ENCODE assay signal across 8 mouse cellular contexts in the genomic region with DNA sequence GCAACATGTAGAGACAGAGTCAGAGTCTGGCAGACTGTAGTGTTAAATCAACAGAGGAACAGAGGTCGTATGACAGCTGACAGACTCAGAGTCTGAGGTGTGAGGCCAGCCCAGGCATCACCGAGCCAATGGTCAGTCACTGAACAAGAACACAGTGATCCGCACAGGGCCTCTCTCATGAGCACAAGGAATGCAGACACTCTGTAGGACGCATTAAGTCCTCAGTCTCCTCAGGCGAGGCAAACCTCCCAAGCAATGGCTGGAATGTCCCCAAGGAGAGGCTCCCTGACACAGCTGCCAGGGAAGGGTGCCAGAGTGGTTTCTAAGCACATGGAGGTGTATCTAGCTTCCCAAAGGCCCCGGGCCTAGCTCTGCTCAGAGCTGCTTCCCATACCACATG.
DNase-seq lines count a peak whose midpoint lies in the region; ATAC-seq and TF ChIP-seq lines count a peak whose summit lies in the region.
"Had no signal": no experiment of that assay in that cellular context is flagged by ENCODE, and none has a peak within 500 bp of the region (broad histone marks: within the 10 kb centered on the region; RNA-seq: fewer than 3 reads in every experiment).

No protein-coding gene starts in this region.

- no peak overlapping the region for H3K27ac ChIP-seq in heart, postnatal 0 days (ENCODE audit: low read depth)
- peak overlapping the region; percentile 43 for H3K27ac ChIP-seq in limb, embryonic 15.5 days
- H3K27ac ChIP-seq: embryonic facial prominence, embryonic 13.5 days had no signal

- no peak for TF ChIP-seq EP300 in heart, postnatal 0 days (IDR thresholded peaks at IDR 0.05; ENCODE audit: low read depth)

- peak; percentile 62 for ATAC-seq in heart, postnatal 0 days (ENCODE audit: insufficient read depth, low read depth)
- no peak for ATAC-seq in limb, embryonic 15.5 days (ENCODE audit: insufficient number of reproducible peaks, low FRiP score, low TSS enrichment, low read depth)
- ATAC-seq in megakaryocyte-erythroid progenitor cell, adult 5-6 weeks (replicated peaks; ENCODE audit: low FRiP score, low TSS enrichment, poor library complexity, severe bottlenecking) = no peak

- peak; percentile 95 for DNase-seq in Muller cell, postnatal 12 days (ENCODE audit: inconsistent ontology term)
- DNase-seq in adipocyte (ENCODE audit: low spot score) = peak; percentile 56
- DNase-seq in heart, postnatal 0 days (ENCODE audit: low spot score) = peak; percentile 23
- no peak for DNase-seq in spleen, postnatal 14 days (ENCODE audit: low spot score in 2 of 2)
- no peak for DNase-seq in embryo, embryonic 10 days (ENCODE audit: low spot score)

- WGBS in heart, postnatal 0 days = 19% methylated on average over 6 of the region's 6 CpGs
- WGBS in limb, embryonic 15.5 days = 41% methylated on average over 6 of the region's 6 CpGs

- H3K4me3 ChIP-seq in heart, postnatal 0 days (ENCODE audit: low read depth, low read length) = no peak overlapping the region
- no peak overlapping the region for H3K4me3 ChIP-seq in limb, embryonic 15.5 days
- H3K4me3 ChIP-seq: embryonic facial prominence, embryonic 13.5 days had no signal

- H3K9me3 ChIP-seq in heart, postnatal 0 days (replicated peaks; ENCODE audit: control insufficient read depth, low read length) = no peaks in the 10 kb centered on the region
- no peaks in the 10 kb centered on the region for H3K9me3 ChIP-seq in limb, embryonic 15.5 days
- H3K9me3 ChIP-seq: embryonic facial prominence, embryonic 13.5 days had no signal

- H3K4me2 ChIP-seq in heart, postnatal 0 days (ENCODE audit: low read depth, low read length) = no peak overlapping the region
- H3K4me2 ChIP-seq in limb, embryonic 15.5 days = no peak overlapping the region
- H3K4me2 ChIP-seq: embryonic facial prominence, embryonic 13.5 days had no signal

- no peaks in the 10 kb centered on the region for H3K27me3 ChIP-seq in heart, postnatal 0 days (ENCODE audit: control insufficient read depth, insufficient read depth, low read length)
- H3K27me3 ChIP-seq in limb, embryonic 15.5 days = no peaks in the 10 kb centered on the region
- H3K27me3 ChIP-seq: embryonic facial prominence, embryonic 13.5 days had no signal

- no peaks in the 10 kb centered on the region for H3K36me3 ChIP-seq in heart, postnatal 0 days (replicated peaks; ENCODE audit: control insufficient read depth, insufficient read depth, low read length)
- H3K36me3 ChIP-seq in limb, embryonic 15.5 days = no peaks in the 10 kb centered on the region
- H3K36me3 ChIP-seq: embryonic facial prominence, embryonic 13.5 days had no signal

- H3K9ac ChIP-seq in heart, postnatal 0 days (replicated peaks; ENCODE audit: low read depth, low read length) = no peak overlapping the region
- no peak overlapping the region for H3K9ac ChIP-seq in limb, embryonic 15.5 days
- H3K9ac ChIP-seq: embryonic facial prominence, embryonic 13.5 days had no signal

- no peak for TF ChIP-seq CTCF in heart, postnatal 0 days (IDR thresholded peaks at IDR 0.05; ENCODE audit: low read depth)

- peaks cover 36% of the 10 kb centered on the region for H3K4me1 ChIP-seq in heart, postnatal 0 days (ENCODE audit: control insufficient read depth, insufficient read depth)
- H3K4me1 ChIP-seq in limb, embryonic 15.5 days = peaks cover 28% of the 10 kb centered on the region

Comparison
In these comparisons a context has a peak if more than half of its experiments do, and no peak if none do; other contexts are left out.
1. DNase-seq: peak in Muller cell, postnatal 12 days (single experiment), adipocyte (single experiment) and heart, postnatal 0 days (single experiment); none in spleen, postnatal 14 days (0 of 2) and embryo, embryonic 10 days (single experiment).